Mouse (Mus musculus): ENCODE results near the gene Olfr247.
"Not testable (repeated sequence)": the region's sequence is repeated elsewhere in the genome, so short reads cannot be mapped to it uniquely, and the experiment has no call there.

Gene Olfr247

DNA sequence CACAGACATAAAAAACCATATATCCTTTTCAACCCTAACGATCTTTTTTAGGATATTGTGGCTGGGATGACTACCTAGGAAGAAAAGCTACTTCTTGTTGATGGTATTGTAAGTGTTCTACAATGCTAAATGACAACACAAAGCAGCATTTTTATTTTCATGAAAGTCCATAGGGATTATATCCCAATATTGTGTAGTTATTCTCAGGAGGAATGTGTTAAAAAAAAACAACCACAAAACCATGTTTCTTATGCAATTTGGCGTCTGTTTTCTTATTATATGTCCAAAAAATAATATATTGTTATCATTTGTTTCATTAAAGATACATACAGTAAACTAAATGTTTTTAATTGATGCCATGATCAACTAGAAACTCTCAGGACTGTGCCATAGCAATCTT is at the start of gene Olfr247:
TSS of gene Olfr247 (minus strand) at position 101 of the 400 bp plus-strand sequence.
- DNase-seq = not testable (repeated sequence)

DNA sequence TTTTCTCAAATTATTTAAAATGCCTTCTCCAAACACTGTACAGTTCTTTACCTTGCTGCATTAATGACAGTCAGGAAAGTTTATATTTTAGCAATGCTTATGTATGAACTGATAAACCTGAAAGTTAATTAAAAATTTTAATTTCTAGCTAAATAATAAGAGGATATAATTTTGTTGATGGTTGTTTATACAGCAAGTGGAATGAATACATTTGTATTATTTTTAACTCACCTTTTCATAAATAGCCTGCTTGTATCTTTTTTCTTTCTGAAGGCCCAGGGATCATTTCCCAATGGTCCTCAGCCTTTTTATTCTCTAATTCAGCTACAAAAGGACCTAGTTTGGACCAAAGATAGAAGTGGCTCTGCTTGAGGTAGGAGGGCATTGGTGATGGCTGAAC is 36.4 kb upstream of the Olfr247 start, which contains the start of gene Olfr820:
TSS of gene Olfr820 (plus strand) at position 301 of the 400 bp plus-strand sequence.
- DNase-seq = no peak

DNA sequence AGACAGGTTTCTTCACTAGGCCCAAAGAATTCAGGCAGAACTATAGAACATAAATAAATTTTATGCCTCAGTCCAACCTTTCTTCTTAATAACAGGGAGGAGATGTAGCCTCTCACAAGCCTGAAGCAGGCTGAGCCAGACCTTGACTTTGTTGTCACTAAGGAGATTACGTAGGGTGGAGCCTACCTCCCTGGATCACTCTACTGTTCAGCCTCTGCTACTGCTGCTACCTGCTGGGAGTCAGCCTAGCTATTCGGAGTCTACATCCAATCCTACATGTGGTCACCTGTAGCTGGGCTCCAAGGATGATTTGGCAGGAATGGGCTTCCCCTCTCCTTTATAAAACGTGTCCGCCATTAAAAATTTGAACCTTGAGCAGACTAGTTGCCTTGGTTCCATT is 29.4 kb upstream of the Olfr247 start:
- DNase-seq = not testable (repeated sequence)

DNA sequence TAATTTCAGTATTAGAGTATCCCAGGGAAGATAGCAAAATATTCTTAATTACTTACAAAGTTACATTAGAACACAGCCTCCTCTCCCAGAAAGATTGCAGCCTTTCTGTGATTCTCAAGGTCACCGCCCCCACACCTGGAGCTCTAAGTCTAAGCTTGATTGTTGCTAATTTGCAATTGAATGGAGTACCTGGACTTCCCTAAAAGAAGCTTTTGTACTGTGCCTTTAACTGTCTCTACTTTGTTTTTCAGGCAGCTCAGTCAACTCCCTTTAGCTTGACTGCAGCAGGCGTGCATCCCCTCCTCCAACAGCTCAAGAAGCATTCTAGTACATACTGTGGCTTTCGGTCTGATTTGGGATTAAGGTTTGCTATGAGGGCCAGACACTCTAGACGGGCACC is 28.2 kb upstream of the Olfr247 start:
- not testable (repeated sequence) for DNase-seq

DNA sequence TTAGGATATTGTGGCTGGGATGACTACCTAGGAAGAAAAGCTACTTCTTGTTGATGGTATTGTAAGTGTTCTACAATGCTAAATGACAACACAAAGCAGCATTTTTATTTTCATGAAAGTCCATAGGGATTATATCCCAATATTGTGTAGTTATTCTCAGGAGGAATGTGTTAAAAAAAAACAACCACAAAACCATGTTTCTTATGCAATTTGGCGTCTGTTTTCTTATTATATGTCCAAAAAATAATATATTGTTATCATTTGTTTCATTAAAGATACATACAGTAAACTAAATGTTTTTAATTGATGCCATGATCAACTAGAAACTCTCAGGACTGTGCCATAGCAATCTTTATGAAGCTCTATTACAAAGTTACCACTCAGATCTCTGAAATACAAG is 9.0 kb upstream of the Olfr247 start, which contains the start of gene Gm10310:
TSS of gene Gm10310 (minus strand) at position 101 of the 400 bp plus-strand sequence.
- DNase-seq = not testable (repeated sequence)

DNA sequence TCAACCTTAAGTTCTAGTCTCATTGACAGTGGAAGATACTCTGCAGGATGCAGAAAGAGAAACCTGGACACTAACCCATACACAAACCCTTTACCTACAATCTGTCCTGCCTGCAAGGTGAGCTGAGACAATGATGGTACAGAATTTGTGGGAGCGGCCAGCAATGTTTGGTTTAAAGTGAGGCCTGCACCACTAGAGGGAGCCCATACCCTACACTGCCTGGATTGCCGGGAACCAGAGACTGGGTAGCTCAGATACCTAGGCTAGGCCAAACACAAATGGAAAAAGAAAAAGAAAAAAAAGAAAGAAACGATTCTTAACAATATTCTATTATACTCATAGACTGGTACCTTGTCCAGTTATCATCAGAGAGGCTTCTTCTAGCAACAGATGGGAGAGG is 5.9 kb upstream of the Olfr247 start:
- DNase-seq = not testable (repeated sequence)

DNA sequence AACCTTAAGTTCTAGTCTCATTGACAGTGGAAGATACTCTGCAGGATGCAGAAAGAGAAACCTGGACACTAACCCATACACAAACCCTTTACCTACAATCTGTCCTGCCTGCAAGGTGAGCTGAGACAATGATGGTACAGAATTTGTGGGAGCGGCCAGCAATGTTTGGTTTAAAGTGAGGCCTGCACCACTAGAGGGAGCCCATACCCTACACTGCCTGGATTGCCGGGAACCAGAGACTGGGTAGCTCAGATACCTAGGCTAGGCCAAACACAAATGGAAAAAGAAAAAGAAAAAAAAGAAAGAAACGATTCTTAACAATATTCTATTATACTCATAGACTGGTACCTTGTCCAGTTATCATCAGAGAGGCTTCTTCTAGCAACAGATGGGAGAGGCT is 2.9 kb downstream of the Olfr247 start:
- DNase-seq = not testable (repeated sequence)

DNA sequence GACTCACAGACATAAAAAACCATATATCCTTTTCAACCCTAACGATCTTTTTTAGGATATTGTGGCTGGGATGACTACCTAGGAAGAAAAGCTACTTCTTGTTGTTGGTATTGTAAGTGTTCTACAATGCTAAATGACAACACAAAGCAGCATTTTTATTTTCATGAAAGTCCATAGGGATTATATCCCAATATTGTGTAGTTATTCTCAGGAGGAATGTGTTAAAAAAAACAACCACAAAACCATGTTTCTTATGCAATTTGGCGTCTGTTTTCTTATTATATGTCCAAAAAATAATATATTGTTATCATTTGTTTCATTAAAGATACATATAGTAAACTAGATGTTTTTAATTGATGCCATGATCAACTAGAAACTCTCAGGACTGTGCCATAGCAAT is 8.8 kb downstream of the Olfr247 start, which contains the start of gene Olfr819:
TSS of gene Olfr819 (minus strand) at position 101 of the 400 bp plus-strand sequence.
- not testable (repeated sequence) for DNase-seq

DNA sequence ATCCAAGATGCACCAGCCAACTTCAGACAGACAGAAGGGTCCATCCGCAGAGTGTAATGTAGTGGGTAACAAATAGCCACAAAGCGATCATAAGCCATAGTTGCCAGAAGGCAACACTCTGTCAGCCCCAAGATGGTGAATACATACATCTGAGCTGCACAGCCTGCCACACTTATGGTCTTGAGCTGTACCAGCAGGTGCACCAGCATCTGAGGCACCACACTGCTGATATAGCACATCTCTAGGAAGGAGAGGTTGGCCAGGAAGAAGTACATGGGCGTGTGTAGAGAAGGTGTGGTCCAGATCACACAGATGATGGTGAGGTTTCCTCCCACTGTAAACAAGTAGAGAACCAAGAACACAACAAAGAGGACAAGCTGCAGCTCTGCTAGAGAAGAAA is 9.7 kb downstream of the Olfr247 start:
- not testable (repeated sequence) for DNase-seq

DNA sequence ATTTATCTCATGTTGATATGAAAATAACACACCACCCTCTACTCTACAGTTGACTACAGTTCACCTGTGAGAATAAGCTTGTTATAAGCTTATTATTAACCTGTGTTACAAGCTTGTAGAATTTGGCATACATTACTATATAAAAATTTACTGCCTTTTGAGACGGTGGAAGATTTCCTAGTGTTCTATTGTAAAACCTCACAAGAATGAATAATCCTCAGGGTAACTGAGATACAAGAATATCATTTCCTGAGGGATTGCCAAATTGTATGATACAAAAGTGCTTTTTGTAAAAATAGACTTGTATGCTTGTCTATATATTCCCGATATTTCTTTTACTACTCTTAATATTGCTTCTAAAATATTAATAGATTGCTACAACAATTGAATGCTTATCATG is 26.9 kb downstream of the Olfr247 start, which contains the start of gene Olfr818:
TSS of gene Olfr818 (minus strand) at position 101 of the 400 bp plus-strand sequence.
- no peak for DNase-seq

All from lung, postnatal 14 days (tissue).